Mouse (Mus musculus): ENCODE data around the gene Mon1b. TPM values are rescaled to one million over a fixed set of nuclear protein-coding genes. Genes with fewer than 3 reads are reported as not detected.

Mon1b gene
- polyA plus RNA-seq (2015; fragmentation: Nextera tagmentation; extraction: Ambion mirVana), result 5.4 and 6.2 TPM in 2 replicates

DNA sequence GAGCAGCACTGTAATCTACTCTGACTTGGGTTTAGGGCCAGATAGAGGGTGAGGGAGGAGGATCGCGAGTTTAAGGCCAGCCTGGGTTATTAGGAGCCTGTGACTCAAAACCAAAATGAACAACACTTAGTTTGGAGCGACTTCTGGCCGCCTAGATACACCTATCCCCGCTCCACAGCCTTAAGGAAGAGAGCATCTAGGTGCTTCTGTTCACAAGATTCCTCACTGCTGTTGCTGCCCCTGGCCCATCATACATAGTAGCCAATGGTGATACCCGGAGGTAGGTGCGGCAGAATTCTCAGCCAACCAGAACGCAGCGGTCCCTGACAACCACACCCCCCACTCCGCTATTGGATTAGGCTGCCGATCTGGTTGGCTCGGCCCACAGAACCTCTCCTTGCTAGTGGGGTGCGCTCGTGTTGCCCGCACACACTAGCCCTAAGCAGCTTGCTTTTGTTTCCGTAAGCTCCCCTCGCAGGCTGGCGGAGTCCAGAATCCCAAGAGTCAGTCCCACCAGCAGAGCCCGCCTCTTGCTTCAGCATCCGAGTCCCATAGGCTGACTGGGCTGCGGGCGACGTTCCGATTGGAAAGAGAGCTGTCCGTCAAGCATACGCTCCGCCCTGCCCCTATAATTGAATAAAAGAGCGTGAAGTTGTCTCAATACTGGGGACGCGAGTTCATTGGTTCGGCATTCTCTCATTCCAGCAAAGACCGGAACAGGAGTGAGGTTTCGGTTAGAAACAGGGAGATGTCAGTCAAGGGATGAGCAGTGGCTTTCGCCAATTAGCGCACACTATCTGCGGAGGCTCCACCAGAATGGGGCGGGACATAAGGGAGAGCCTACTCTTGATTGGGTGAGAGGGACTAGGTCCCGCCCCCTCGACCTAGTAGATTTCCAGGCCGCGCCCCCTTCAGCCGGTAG, at the start of gene Mon1b:
TSS of gene Mon1b (plus strand) at position 918 of the 922 bp plus-strand sequence.

DNA sequence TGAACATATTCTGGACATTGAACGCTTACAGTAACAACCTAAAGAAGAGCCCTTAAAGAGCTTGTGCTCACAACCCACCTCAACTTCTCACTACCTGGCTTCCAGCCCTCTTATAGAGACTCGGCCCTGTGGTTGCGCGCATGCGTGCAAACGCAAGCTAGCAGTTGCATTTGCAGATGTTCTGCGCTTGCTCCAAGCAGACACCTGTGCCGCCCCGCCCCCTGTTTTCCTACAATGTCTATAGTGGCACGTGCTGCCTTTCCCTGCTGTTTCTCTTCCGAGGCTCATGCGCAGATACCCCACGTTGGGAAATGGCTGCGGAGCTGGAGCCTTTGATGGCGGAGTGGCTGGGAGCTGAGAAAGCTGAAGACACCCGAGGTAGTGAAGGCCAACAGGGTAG, 7.5 kb downstream of the Mon1b start, which contains the start of gene Syce1l:
TSS of gene Syce1l (plus strand) at position 288 of the 400 bp plus-strand sequence.

Other genes with a start within 250 kb of the Mon1b start
- not detected in 2 replicates for gene Syce1l, start 7.6 kb downstream of the Mon1b start, polyA plus RNA-seq (2015; fragmentation: Nextera tagmentation; extraction: Ambion mirVana)
- 0.19 and 0.88 TPM in 2 replicates for gene Adamts18, start 213.2 kb downstream of the Mon1b start, polyA plus RNA-seq (2015; fragmentation: Nextera tagmentation; extraction: Ambion mirVana)